8 mouse cellular contexts compared by ENCODE assay signal in genomic region chr19:4838526-4839140, GRCm38 (mm10). TPM values are rescaled to one million over a fixed set of nuclear protein-coding genes. Genes with fewer than 3 reads are reported as not detected.
DNase-seq lines count a peak whose midpoint lies in the region; ATAC-seq and TF ChIP-seq lines count a peak whose summit lies in the region.

No protein-coding gene starts in this region.

- no peak for DNase-seq in heart, adult 2 months
- DNase-seq in heart, adult 9 months (ENCODE audit: low spot score in 2 of 2), result no peak
- DNase-seq in A20 (ENCODE audit: low read depth, low spot score) (peak; percentile 29), MN1 (ENCODE audit: low spot score) (no peak)
- no peak for DNase-seq in embryo, embryonic 9.5 days (ENCODE audit: extremely low spot score)

- H3K9me3 ChIP-seq in forebrain, embryonic 12.5 days, result no peaks in the 10 kb centered on the region
- H3K9me3 ChIP-seq in liver, embryonic 15.5 days (replicated peaks), result no peaks in the 10 kb centered on the region

- no peak for TF ChIP-seq EP300 in heart, adult 2 months (IDR thresholded peaks at IDR 0.05; ENCODE audit: insufficient read depth, low read depth, low read length)

- intact Hi-C loops in heart, adult 2 months (cut with DNase I), result loop anchor here (2.0 to 10.0 kb wide), 2 partner anchors 28 to 324 kb away; partner anchors contain the start of genes Gm21992, Pcx and Rbm14

- peak overlapping the region; percentile 82 for H3K4me2 ChIP-seq in forebrain, embryonic 12.5 days
- H3K4me2 ChIP-seq in liver, embryonic 15.5 days, result peak overlapping the region; percentile 96

- no peak; the same call in 1 of the 2 replicates for ATAC-seq in forebrain, embryonic 12.5 days (ENCODE audit: low FRiP score)
- ATAC-seq in liver, embryonic 15.5 days (ENCODE audit: insufficient read depth), result peak; percentile 43
- no peak for ATAC-seq in megakaryocyte progenitor cell, adult 5-6 weeks (replicated peaks; ENCODE audit: poor library complexity)

- H3K9ac ChIP-seq in heart, adult 2 months (ENCODE audit: low read depth, low read length), result peak overlapping the region; percentile 68
- peak overlapping the region; percentile 69 for H3K9ac ChIP-seq in forebrain, embryonic 12.5 days
- H3K9ac ChIP-seq in liver, embryonic 15.5 days, result peak overlapping the region; percentile 76

- TF ChIP-seq POLR2A in heart, adult 2 months (IDR thresholded peaks at IDR 0.05; ENCODE audit: insufficient read depth, low read depth, low read length), result no peak

- peak overlapping the region; percentile 55 for H3K4me3 ChIP-seq in heart, adult 2 months
- peak overlapping the region; percentile 60 for H3K4me3 ChIP-seq in forebrain, embryonic 12.5 days (replicated peaks)
- peak overlapping the region; percentile 67 for H3K4me3 ChIP-seq in liver, embryonic 15.5 days (replicated peaks)

- WGBS in heart, adult 2 months, result 21% methylated on average over 10 of the region's 10 CpGs
- WGBS in forebrain, embryonic 12.5 days, result 36% methylated on average over 10 of the region's 10 CpGs
- WGBS in liver, embryonic 15.5 days (ENCODE audit: insufficient replicate concordance), result 28% methylated on average over 10 of the region's 10 CpGs

- no peaks in the 10 kb centered on the region for H3K79me2 ChIP-seq in heart, adult 2 months (replicated peaks; ENCODE audit: control insufficient read depth, insufficient read depth, low read length)

- H3K27ac ChIP-seq in heart, adult 2 months, result peak overlapping the region; percentile 49
- H3K27ac ChIP-seq in forebrain, embryonic 12.5 days, result no peak overlapping the region
- H3K27ac ChIP-seq in liver, embryonic 15.5 days (replicated peaks), result peak overlapping the region; percentile 79

- H3K36me3 ChIP-seq in heart, adult 2 months (ENCODE audit: control insufficient read depth, insufficient read depth, low read length), result no peaks in the 10 kb centered on the region
- H3K36me3 ChIP-seq in forebrain, embryonic 12.5 days (replicated peaks), result no peaks in the 10 kb centered on the region
- H3K36me3 ChIP-seq in liver, embryonic 15.5 days (replicated peaks), result no peaks in the 10 kb centered on the region

- no peak for TF ChIP-seq CTCF in heart, adult 2 months (IDR thresholded peaks at IDR 0.05)

- H3K4me1 ChIP-seq in heart, adult 2 months (ENCODE audit: control insufficient read depth, insufficient read depth, low read length), result peaks cover 3% of the 10 kb centered on the region
- H3K4me1 ChIP-seq in forebrain, embryonic 12.5 days, result peaks cover 18% of the 10 kb centered on the region
- peaks cover 48% of the 10 kb centered on the region for H3K4me1 ChIP-seq in liver, embryonic 15.5 days (replicated peaks)

- H3K27me3 ChIP-seq in heart, adult 2 months (ENCODE audit: control insufficient read depth, insufficient read depth, low read length), result no peaks in the 10 kb centered on the region
- peaks cover 36% of the 10 kb centered on the region for H3K27me3 ChIP-seq in forebrain, embryonic 12.5 days
- peaks cover 41% of the 10 kb centered on the region for H3K27me3 ChIP-seq in liver, embryonic 15.5 days

RNA-seq across cellular contexts. Expression of gene Ccs, which starts 0.5 kb away (rescaled TPM):
- total RNA-seq in heart, adult 2 months (2021), result 10 to 100 TPM; 23.1 to 28.5 TPM
- 26.3 and 27.3 TPM in 2 replicates for polyA plus RNA-seq in heart, adult 2 months (2012; rRNA removed)
- polyA plus RNA-seq in forebrain, embryonic 12.5 days (2016; fragmentation: Nextera tagmentation; extraction: Ambion mirVana), result 34.6 and 37.9 TPM in 2 replicates
- polyA plus RNA-seq in liver, embryonic 15.5 days (2015; fragmentation: Nextera tagmentation; extraction: Ambion mirVana), result 52.4 and 61.9 TPM in 2 replicates
- total RNA-seq in megakaryocyte progenitor cell, adult 5-6 weeks (2015), result 30.0 and 30.6 TPM in 2 replicates
- 31.9 and 32.3 TPM in 2 replicates for total RNA-seq in megakaryocyte progenitor cell, adult 5-6 weeks (2017)

RNA-seq across cellular contexts. Expression of gene Ccdc87, which starts 0.5 kb away (rescaled TPM):
- not detected for total RNA-seq in heart, adult 2 months (2021)
- polyA plus RNA-seq in heart, adult 2 months (2012; rRNA removed), result 0.16 TPM in 1 of 2 replicates, not detected in the other
- polyA plus RNA-seq in forebrain, embryonic 12.5 days (2016; fragmentation: Nextera tagmentation; extraction: Ambion mirVana), result 0.19 TPM in 2 replicates
- not detected in 2 replicates for polyA plus RNA-seq in liver, embryonic 15.5 days (2015; fragmentation: Nextera tagmentation; extraction: Ambion mirVana)
- not detected in 2 replicates for total RNA-seq in megakaryocyte progenitor cell, adult 5-6 weeks (2015)
- total RNA-seq in megakaryocyte progenitor cell, adult 5-6 weeks (2017), result not detected in 2 replicates

RNA-seq across cellular contexts. Expression of gene Ctsf, which starts 16.3 kb away (rescaled TPM):
- total RNA-seq in heart, adult 2 months (2021), result 10 to 100 TPM; 66.6 to 80.6 TPM
- polyA plus RNA-seq in heart, adult 2 months (2012; rRNA removed), result 80.8 and 80.9 TPM in 2 replicates
- polyA plus RNA-seq in forebrain, embryonic 12.5 days (2016; fragmentation: Nextera tagmentation; extraction: Ambion mirVana), result 30.0 and 30.9 TPM in 2 replicates
- polyA plus RNA-seq in liver, embryonic 15.5 days (2015; fragmentation: Nextera tagmentation; extraction: Ambion mirVana), result 25.8 and 28.8 TPM in 2 replicates
- 2.0 and 6.8 TPM in 2 replicates for total RNA-seq in megakaryocyte progenitor cell, adult 5-6 weeks (2015)
- 2.9 and 11.5 TPM in 2 replicates for total RNA-seq in megakaryocyte progenitor cell, adult 5-6 weeks (2017)

RNA-seq across cellular contexts. Expression of gene Rbm14, which starts 27.2 kb away (rescaled TPM):
- 10 to 100 TPM; 19.5 to 25.4 TPM for total RNA-seq in heart, adult 2 months (2021)
- 16.2 and 17.2 TPM in 2 replicates for polyA plus RNA-seq in heart, adult 2 months (2012; rRNA removed)
- polyA plus RNA-seq in forebrain, embryonic 12.5 days (2016; fragmentation: Nextera tagmentation; extraction: Ambion mirVana), result 120 and 133 TPM in 2 replicates
- 37.5 and 41.4 TPM in 2 replicates for polyA plus RNA-seq in liver, embryonic 15.5 days (2015; fragmentation: Nextera tagmentation; extraction: Ambion mirVana)
- total RNA-seq in megakaryocyte progenitor cell, adult 5-6 weeks (2015), result 42.7 and 45.9 TPM in 2 replicates
- 18.9 and 20.8 TPM in 2 replicates for total RNA-seq in megakaryocyte progenitor cell, adult 5-6 weeks (2017)

RNA-seq across cellular contexts. Expression of gene Gm21992, which starts 27.2 kb away (rescaled TPM):
- 10 to 100 TPM in 1 of 2 experiments, 1 to 10 TPM in 1; 8.0 to 16.9 TPM for total RNA-seq in heart, adult 2 months (2021)
- 9.3 and 18.4 TPM in 2 replicates for polyA plus RNA-seq in heart, adult 2 months (2012; rRNA removed)
- 39.0 and 42.9 TPM in 2 replicates for polyA plus RNA-seq in forebrain, embryonic 12.5 days (2016; fragmentation: Nextera tagmentation; extraction: Ambion mirVana)
- polyA plus RNA-seq in liver, embryonic 15.5 days (2015; fragmentation: Nextera tagmentation; extraction: Ambion mirVana), result 11.6 and 12.7 TPM in 2 replicates
- total RNA-seq in megakaryocyte progenitor cell, adult 5-6 weeks (2015), result 23.2 and 23.5 TPM in 2 replicates
- total RNA-seq in megakaryocyte progenitor cell, adult 5-6 weeks (2017), result 18.2 and 35.5 TPM in 2 replicates
